Mouse (Mus musculus): ENCODE results near the gene Slc22a6.

GRCm38 (mm10) chr19:8661821-8662307 lies 44.0 kb downstream of the Slc22a6 start:
- TF ChIP-seq CTCF (IDR thresholded peaks at IDR 0.05; ENCODE audit: extremely low read depth, insufficient read depth, insufficient read length, insufficient replicate concordance) (no peak), POLR2A (IDR thresholded peaks at IDR 0.05; ENCODE audit: low read depth, low read length) (no peak)

All from spleen, adult 2 months (tissue).